Mouse (Mus musculus) bone marrow, adult 2 months (tissue): Measurements from ENCODE around the gene Spats2. TPM values are rescaled to one million over a fixed set of nuclear protein-coding genes. Genes with fewer than 3 reads are reported as not detected.

Experiments
- H3K27ac ChIP-seq: fragments of 200-500 bp; 2 replicates; pipeline ENCODE4 v1.5.1; 2012; ENCODE audit warnings: low read depth, mild to moderate bottlenecking, control low read depth, inconsistent platforms, low read length; ENCODE audit not compliant: control insufficient read depth, poor library complexity, insufficient read depth
- H3K4me1 ChIP-seq: fragments of 200-500 bp; 2 replicates; pipeline ENCODE4 v1.6.1; 2011; ENCODE audit warnings: low read length; ENCODE audit not compliant: control insufficient read depth, insufficient read depth
- H3K4me3 ChIP-seq: fragments of 200-500 bp; replicated peaks from 2 replicates; pipeline ENCODE3; 2011; ENCODE audit warnings: mild to moderate bottlenecking, low read depth, low read length, control low read depth; ENCODE audit not compliant: control insufficient read depth
- CTCF ChIP-seq: fragments of 200-500 bp; IDR thresholded peaks from 2 replicates; pipeline ENCODE4 v1.5.1; 2011; ENCODE audit warnings: low read length, control low read depth; ENCODE audit not compliant: control insufficient read depth, insufficient read depth
- POLR2A ChIP-seq: fragments of 200-500 bp; IDR thresholded peaks from 2 replicates; pipeline ENCODE4 v1.6.1; 2011; ENCODE audit warnings: low read depth, mild to moderate bottlenecking, control low read depth, low read length, borderline replicate concordance; ENCODE audit not compliant: control insufficient read depth
- WGBS: fragments of 180-500 bp; shearing (Covaris S2); methylation state at CpG from one replicate; pipeline ENCODE4 v1.1.7; 2018; 5-methylcytosine and 5-hydroxymethylcytosine counted together
- polyA plus RNA-seq: library from polyadenylated mRNA; stranded (reverse); fragments of >200 nt; gene quantifications from 2 replicates; pipeline ENCODE4 v1.2.4, GENCODE M21; 2011; ENCODE audit warnings: low replicate concordance; ENCODE audit not compliant: missing spikeins, insufficient read depth, insufficient read length

Gene Spats2
- polyA plus RNA-seq, 1 experiment = 2.5 TPM

DNA sequence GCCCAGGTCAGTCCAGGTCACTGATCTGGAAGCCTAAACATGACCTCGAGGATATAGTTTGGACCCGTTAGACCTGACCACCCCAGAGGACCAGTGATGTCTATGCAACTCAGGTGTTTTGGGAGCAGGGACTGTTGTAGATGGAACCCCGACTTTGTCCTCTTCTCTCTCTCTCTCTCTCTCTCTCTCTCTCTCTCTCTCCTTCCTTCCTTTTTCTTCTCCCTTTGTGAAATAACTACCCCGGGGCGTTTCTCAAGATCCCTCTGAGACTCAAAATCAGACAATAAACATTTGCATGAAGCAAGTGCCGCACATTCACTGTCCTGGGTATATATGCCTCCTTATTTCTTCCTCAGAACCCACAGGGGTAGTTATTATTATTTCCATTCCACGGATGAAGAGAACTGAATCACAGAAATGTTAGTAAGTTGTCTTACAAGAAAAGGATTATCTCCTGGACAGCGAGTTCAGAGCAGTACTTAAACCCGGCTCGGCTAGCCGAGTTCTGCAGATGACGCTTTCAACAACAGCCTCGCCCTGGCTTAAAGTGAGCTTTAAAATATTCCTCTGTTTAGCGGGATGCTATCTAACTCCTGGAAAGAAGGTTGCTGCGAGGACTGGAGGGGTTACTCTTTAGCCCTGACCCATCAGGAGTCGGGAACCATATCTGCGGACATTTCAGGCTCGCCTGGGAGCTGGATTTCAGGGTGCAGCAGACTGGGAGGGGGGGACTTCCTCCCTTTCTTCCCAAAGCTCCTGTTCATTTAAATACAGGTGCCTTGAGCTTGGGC, 97.3 kb downstream of the Spats2 start:
- TF ChIP-seq POLR2A = no peak
- no peak for TF ChIP-seq CTCF
- Histone ChIP-seq H3K4me1 (no peaks in the 10 kb centered on the region), H3K27ac (no peak overlapping the region), H3K4me3 (no peak overlapping the region)
- WGBS = 6% methylated on average over 18 of the region's 18 CpGs

DNA sequence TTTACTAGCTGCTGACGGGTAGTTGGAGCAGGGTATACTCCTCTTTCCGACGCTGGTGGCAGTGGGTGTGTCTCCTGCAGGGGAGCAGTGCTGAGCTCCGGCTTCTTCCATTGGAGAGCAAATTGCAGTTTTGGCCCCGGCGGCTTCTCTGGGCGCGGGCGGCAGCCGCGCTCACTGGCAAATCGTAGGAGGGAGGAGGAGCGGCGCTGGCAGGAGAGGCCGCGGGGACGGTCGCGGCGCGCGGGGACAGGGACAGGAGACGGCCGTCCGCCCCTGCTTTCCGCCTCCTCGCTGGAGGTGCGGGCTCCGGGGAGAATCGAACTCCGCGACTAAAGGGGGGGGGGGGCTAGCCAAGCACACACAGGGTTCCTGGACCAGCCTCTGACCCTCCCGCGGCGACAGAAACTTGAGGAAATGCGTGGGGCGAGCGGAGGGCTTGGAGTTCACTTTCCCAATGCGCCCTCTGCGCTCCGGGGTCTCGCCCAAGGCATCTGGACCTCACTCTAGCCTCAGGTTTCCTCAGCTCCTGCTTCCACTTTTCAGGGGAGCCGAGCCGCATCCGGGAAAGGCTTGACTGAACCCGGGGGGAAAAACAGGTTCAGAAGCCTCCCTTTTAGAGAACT, 98.0 kb downstream of the Spats2 start:
- Histone ChIP-seq H3K4me1 (no peaks in the 10 kb centered on the region), H3K27ac (no peak overlapping the region), H3K4me3 (no peak overlapping the region)
- TF ChIP-seq POLR2A (no peak), CTCF (no peak)
- WGBS = 2% methylated on average over 46 of the region's 46 CpGs

GRCm38 (mm10) chr15:99224208-99224911, 98.6 kb downstream of the Spats2 start, which contains the start of gene Kcnh3:
Kcnh3 (plus strand) TSS chr15:99224861.
- H3K27ac ChIP-seq = no peak within 1 kb of the TSS
- WGBS = 4% methylated on average over 66 of the region's 66 CpGs
- no peak for TF ChIP-seq POLR2A
- TF ChIP-seq CTCF = no peak
- no peaks in the 10 kb centered on the region for H3K4me1 ChIP-seq
- no peak within 1 kb of the TSS for H3K4me3 ChIP-seq

GRCm38 (mm10) chr15:99225081-99225810, 99.5 kb downstream of the Spats2 start:
- H3K4me1 ChIP-seq = no peaks in the 10 kb centered on the region
- TF ChIP-seq POLR2A (no peak), CTCF (no peak)
- 4% methylated on average over 22 of the region's 22 CpGs for WGBS
- no peak overlapping the region for H3K27ac ChIP-seq
- H3K4me3 ChIP-seq = no peak overlapping the region

GRCm38 (mm10) chr15:99226090-99226489, 100.4 kb downstream of the Spats2 start:
- no peaks in the 10 kb centered on the region for H3K4me1 ChIP-seq
- TF ChIP-seq CTCF (no peak), POLR2A (no peak)
- WGBS = 26% methylated on average over 14 of the region's 14 CpGs
- H3K4me3 ChIP-seq = no peak overlapping the region
- H3K27ac ChIP-seq = no peak overlapping the region

DNA sequence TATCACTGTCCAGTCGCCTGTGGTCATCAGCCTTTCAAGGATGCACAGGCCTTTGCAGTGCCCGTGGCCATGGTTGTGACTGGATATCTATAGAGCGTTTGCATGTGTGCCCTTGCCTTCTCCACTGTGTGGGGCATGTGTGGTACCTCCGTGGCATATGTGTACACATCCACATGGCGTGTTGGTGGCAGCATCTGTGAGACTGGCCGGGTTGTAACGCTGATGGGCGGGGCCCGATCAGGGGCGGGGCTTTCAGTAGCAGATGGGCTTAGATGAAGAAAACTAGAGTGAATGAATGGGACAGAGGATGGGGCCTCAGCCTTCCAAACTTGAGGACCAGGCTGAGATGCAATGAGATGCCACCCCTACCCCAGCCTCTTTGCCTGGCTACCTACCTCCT, 106.3 kb downstream of the Spats2 start:
- no peak for TF ChIP-seq POLR2A
- TF ChIP-seq CTCF = no peak
- no peak overlapping the region for H3K27ac ChIP-seq
- H3K4me1 ChIP-seq = no peaks in the 10 kb centered on the region
- WGBS = 66% methylated on average over 10 of the region's 10 CpGs
- H3K4me3 ChIP-seq = no peak overlapping the region

DNA sequence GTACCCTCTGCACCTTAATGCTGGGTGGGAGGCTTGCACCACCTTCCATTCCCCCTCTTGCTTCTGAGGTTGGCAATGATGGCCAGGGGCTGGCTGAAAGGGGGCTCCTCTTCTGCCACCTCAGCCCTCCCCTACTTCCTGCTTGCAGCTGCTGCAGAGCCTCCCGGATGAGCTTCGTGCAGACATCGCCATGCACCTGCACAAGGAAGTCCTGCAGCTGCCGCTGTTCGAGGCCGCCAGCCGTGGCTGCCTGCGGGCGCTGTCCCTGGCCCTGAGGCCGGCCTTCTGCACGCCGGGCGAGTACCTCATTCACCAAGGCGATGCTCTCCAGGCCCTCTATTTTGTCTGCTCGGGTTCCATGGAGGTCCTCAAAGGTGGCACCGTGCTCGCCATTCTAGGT, 108.0 kb downstream of the Spats2 start:
- no peak overlapping the region for H3K27ac ChIP-seq
- no peak overlapping the region for H3K4me3 ChIP-seq
- H3K4me1 ChIP-seq = no peaks in the 10 kb centered on the region
- 27% methylated on average over 17 of the region's 17 CpGs for WGBS
- TF ChIP-seq POLR2A (no peak), CTCF (no peak)

DNA sequence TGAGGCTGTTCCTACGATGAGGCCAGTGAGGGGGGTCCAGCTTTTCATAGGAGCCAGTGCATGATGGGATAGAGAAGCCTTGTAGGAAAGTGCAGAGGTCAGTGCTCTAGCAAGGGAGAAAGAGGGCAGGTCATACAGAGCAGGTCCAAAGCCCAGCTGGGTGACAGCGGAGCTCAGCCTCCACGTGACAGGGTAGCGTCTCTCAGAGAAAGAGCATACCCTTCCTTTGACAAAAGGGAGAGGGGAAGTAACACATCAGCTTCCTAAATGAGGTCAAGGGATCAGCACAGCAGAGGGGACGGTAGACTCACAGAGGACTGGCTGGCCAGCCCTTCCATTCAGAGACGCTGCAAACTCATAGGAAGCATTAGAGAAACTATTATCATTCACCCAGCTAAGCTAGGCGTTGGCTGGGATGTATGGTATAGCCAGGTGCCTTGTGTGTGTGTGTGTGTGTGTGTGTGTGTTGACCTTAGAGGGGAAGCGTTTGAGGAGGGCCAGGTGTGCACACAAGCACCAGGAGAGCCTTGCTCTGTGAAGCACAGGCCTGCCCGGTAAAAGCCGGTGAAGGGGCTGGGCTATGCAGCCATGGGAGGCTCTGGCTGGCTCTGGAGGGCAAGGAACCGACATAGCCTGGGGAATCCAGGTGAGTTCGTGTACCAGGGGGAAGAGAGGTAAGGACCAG, 108.8 kb downstream of the Spats2 start:
- no peak overlapping the region for H3K27ac ChIP-seq

More for the DNA sequence above, 108.8 kb downstream of the Spats2 start:
- Histone ChIP-seq H3K4me1 (no peaks in the 10 kb centered on the region), H3K4me3 (no peak overlapping the region)
- TF ChIP-seq POLR2A (no peak), CTCF (no peak)
- 73% methylated on average over 12 of the region's 12 CpGs for WGBS
